Mouse (Mus musculus) neural tube, embryonic 10.5 days (tissue): ENCODE results near the gene Taz.
A peak's percentile ranks its signal among the peaks of the same experiment; 100 is the strongest.

Experiments used
- DNase-seq: peaks from one replicate; pipeline ENCODE4 v3.0.0-alpha.2; 2017; ENCODE audit warnings: low spot score; ENCODE audit errors: extremely low spot score

The Taz gene

GRCm38 (mm10) chrX:74281732-74282394 lies at the start of gene Taz, which contains the start of gene Dnase1l1:
TSS of gene Taz (plus strand) at chrX:74281912.
TSS of gene Dnase1l1 (minus strand) at chrX:74282337.
- peak; percentile 42 for DNase-seq

- no peak for DNase-seq
Observed at GRCm38 (mm10) chrX:74233196-74233595, 48.5 kb upstream of the Taz start.

DNA sequence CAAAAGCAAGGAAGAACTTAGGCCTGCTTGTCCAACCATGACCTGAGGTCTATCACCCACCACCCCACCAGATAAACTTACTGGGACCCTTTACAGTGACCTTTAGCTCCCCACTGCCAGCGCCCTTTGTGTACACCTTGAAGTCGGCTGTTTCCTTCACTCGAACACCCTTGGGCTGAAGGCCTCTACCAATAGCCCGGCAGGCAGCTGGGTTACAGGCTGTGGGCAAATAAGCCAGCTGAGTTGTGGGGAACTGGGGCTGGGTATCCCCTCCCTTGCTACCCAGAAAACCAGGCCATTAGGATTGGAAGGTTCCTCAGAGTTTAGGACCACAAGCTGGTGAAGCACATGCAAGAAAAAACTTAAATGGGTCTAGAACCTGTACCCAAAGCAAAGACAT lies 41.4 kb upstream of the Taz start:
- DNase-seq: no peak

- no peak for DNase-seq
Observed at GRCm38 (mm10) chrX:74243396-74243795, 38.3 kb upstream of the Taz start.

DNA sequence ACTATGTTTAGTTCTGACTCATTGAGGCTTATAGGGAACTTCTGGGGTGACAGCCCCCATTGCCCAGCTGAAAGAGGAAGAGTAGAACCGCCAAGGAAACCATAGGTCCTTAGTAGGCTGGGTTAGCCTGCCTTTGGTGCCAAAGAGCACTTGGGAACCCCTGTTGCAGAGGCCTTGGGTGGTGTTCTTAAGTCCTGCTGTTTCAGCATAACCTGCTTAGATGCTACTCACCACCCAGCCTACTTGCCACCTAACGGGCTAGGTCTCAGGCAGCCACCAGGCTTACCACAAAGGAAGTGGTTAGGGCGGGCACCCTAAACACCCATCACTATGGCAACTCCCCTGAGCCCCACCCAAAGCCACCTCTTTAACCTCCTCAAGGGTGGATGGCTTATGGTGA lies 37.9 kb upstream of the Taz start:
- DNase-seq: no peak

- DNase-seq: peak; percentile 38
Observed at GRCm38 (mm10) chrX:74244614-74245083, 37.1 kb upstream of the Taz start.

DNA sequence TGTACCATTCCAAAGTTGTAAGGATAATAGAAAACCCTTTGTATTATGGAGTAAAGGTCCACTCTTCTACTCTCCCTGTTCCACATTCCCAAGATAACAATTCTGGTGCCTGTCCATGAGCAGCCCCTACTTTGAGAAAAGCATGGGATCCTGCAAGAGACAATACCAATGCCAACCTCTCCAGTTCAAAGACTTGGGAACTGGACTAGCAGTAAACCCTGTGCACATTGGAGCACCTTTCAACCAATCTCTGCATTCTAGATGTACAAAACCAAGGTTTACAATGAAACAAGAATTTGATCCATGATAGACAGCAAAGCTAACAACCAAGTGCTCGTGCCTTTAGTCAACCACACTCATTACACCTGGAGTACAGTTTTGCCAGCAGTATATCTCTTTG lies 36.6 kb upstream of the Taz start:
- no peak for DNase-seq

DNA sequence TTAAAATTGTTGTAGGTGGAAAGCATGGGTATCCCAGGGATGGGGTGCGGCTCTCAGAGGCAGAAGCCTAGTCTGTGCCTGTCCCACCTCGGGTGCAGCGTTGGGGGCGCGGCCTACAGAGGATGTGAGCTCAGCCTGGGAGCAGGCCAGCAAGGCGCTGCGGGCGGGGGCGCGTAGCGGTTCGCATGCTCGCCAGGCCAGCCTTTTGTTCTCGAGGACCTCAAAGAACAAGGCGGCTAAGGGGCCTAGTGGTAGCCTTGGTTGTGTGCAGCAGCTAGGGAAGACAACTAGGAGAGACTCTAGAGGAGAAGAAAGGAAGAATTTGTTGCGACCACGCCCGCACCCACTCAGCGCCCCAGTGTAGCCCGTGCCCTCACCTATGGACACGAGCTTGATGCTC lies 36.0 kb upstream of the Taz start:
- DNase-seq: peak; percentile 67

DNA sequence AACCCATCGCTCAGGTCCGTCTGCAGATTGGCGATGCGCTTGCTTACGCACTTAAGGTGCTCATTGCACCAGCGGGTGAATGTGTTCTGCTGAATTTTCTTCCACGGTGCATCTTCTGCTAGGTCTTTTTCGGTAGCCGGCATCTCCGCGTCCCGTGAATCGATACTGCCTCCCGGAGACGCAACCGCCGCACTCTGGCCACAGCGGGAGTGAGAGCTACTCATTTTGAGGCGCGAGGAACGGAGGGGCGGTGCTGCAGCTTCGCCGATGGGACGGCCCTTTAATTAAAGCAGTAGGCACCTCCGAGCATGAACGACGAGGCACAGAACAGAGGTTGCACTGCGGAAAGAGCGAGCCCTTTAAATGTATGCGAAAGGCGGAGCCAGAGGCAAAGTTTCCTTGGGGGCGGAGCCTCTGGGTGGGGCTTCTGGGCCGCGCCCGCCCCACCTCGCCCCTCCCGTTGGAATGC lies 35.5 kb upstream of the Taz start:
- peak; percentile 74 for DNase-seq

- DNase-seq: no peak
Observed at GRCm38 (mm10) chrX:74246693-74247092, 35.0 kb upstream of the Taz start.

GRCm38 (mm10) chrX:74248651-74249050 lies 33.1 kb upstream of the Taz start:
- DNase-seq: peak; percentile 41

DNA sequence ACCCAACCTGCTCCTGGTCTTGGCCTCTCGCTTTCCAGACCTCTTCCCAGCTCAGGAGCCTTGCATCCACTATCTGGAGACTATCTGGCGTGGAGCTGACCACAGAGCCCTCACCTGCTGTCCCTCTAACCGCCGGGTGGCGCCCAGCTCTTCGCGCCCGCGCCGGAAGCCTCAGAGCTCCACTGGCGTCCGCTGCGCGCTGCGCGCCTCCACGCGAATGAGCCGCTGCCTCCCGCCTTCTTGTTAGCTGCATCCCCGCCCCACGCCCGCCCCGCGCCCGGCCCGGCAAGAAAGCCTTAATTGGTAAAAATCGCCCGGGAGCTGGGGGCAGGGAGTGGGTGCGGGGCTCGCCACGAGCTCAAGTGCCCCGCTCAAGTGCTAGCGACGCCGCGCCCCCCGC lies 32.1 kb upstream of the Taz start, which contains the start of gene Flna:
Flna (minus strand) TSS at position 206 of the 400 bp plus-strand sequence.
- peak; percentile 61 for DNase-seq

GRCm38 (mm10) chrX:74254153-74254887 lies 27.4 kb upstream of the Taz start, which contains the start of gene Emd:
TSS of gene Emd (plus strand) at chrX:74254687.
- peak; percentile 81 for DNase-seq

GRCm38 (mm10) chrX:74254888-74255565 lies 26.7 kb upstream of the Taz start:
- no peak for DNase-seq

GRCm38 (mm10) chrX:74257746-74258145 lies 24.0 kb upstream of the Taz start:
- DNase-seq: no peak

- DNase-seq: peak; percentile 21
Observed at GRCm38 (mm10) chrX:74269736-74270061, 12.0 kb upstream of the Taz start.

DNA sequence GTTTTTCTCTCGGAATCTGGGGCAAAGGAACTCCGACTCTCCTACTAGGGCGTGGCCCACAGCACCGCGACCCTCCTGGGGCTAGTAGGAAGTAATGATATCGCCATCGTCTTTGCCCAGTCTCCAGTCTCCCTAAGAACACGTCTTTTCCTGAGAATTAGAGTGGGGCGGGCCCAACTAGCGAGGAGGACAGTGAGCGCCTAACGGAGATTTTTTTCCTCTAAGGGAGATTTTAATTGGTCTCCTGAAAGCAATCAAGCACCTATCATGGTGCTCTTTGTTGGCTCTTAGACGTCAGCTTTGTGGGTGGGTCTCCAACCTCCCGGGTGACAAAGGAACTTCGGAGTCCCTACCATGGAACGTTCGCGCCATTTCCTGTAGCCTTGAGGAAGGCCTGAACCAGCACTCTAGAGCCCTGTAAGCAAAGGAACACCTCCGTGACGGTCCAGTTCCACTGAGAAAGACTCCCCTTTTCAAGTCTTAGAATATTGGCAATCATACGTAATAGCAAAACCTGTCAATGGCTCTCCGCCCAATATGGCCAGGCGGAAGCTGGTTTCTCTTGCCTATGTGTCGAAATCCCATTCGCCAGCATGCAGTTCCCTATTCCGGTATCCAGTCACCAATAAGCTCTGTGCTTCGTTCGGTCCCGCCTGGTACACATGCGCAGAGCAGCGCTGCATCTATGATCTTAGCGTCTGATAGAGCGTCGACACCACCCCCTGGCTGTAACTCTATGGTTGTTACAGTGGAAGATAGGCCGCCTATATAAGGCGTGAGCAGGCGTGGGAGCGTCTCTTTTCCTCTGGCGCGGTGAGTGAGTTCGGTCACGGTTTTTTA lies 11.4 kb upstream of the Taz start, which contains the start of gene Rpl10:
Rpl10 (plus strand) TSS at position 751 of the 840 bp plus-strand sequence.
- peak; percentile 84 for DNase-seq

DNA sequence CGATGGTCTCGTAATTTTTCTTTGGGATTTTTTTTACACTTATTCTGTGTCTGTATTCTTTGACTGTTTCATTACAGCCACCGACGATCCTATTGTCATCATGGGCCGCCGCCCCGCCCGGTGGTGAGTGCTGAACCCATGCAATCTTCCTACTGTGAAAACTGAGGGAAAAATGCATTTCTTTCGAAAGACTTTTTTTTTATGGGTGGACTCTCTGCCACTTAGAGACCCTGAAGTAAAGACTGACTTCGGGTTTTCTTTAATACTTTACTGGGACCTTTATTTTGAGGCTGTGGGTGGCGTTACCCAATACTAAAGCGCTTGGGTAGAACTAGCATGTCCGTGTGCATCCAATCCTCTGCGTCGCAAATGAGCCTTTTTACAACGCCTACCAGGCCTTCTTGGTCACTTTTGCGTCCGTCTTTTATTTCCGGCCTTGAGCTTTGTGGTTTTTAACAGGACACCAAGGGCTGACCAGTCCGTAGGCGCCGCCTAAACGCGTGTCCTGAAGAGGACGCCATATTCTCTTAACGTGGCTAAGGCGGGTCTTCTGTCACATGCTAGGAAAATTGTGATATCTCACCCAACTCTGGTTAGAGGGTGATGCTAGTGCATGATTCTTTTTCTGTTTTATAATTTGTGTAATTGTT lies 10.7 kb upstream of the Taz start:
- peak; percentile 25 for DNase-seq

DNA sequence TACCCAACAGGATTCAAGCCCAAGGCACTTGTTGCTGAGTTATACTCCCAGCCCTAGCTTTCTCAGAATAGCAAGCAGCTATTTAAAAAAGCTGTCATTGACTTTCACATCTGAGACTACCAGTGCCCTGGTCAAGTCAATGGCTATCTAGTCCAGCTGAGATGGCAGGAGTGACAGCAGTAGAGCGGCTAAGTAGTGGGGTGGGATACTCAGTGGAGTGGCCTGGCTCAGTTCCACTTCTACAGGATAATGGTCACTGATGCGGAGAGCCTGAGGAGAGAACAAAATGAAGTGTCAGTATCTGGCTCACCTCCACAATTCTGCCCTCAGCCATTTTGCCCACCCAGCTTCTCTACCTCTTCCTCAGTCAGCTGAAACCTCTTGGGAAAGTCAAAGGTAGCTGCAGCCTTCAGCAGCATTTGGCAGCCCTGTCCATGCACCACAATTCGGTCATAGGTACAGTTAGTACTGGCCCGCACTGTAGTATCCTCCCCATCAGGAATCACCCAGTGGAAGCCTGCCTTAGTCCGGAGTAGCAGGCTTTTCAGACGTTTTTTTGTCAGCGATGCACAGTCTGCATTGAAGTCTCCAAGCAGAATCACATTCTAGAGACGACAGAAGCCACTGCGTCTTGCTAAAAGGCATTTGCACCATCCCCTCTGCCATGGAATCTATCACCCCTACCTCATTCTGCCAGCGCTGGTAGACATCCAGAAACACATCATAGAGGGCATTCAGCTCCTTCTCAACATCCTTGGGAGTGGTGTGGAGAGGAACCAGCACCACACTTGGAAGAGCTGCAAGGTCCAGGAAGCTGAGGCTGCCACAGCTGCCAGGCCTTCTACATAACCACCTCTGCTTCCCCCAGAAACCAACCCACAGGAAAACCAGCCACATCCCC lies 8.0 kb upstream of the Taz start:
- peak; percentile 16 for DNase-seq
